Mouse (Mus musculus) c-Kit-positive CD71-positive TER-119-positive erythroid progenitor cells, embryonic 14.5 days (primary cell): ENCODE measurements around the gene Gm20920.
"Not testable (repeated sequence)": the region's sequence is repeated elsewhere in the genome, so short reads cannot be mapped to it uniquely, and the experiment has no call there.

Experiments
- DNase-seq: peaks from one replicate; pipeline ENCODE4 v3.0.0-alpha.2; 2013; ENCODE audit warnings: low spot score

Gene Gm20920

GRCm38 (mm10) chrY:51851820-51852219 is at the start of gene Gm20920:
Gene Gm20920 (plus strand): TSS chrY:51852120.
- not testable (repeated sequence) for DNase-seq
